Comparison of ENCODE assay signal across 12 mouse cellular contexts in the genomic region with DNA sequence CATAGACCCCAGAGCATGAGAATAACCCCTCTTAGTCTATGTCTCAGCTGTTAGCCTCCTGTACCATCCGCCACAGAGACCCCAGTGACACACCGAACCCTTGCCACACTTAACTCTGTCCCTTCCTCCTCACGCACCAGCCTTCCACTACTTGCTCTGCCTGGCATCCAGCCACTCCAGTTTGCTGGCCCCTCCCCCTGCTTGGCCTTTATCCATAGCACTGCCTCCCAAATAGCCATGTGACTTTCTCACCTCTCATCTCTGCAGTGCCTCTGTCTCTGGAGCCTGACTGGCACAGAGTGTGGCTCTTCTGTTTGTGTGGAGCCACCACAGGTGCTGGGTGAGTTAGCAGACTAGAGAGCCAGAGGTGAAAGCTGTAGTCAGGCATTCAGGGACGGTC. TPM values are rescaled to one million over a fixed set of nuclear protein-coding genes. Genes with fewer than 3 reads are reported as not detected.
DNase-seq lines count a peak whose midpoint lies in the region; ATAC-seq and TF ChIP-seq lines count a peak whose summit lies in the region.
"Had no signal": no experiment of that assay in that cellular context is flagged by ENCODE, and none has a peak within 500 bp of the region (broad histone marks: within the 10 kb centered on the region; RNA-seq: fewer than 3 reads in every experiment).

No protein-coding gene starts in this region.

- H3K27ac ChIP-seq in liver, postnatal 0 days (ENCODE audit: low read depth) = no peak overlapping the region
- H3K27ac ChIP-seq: forebrain, embryonic 15.5 days; midbrain, embryonic 10.5 days had no signal

- H3K9ac ChIP-seq in liver, postnatal 0 days (replicated peaks) = no peak overlapping the region
- H3K9ac ChIP-seq: forebrain, embryonic 15.5 days had no signal

- H3K4me2 ChIP-seq in liver, postnatal 0 days (ENCODE audit: low read depth, low read length) = no peak overlapping the region
- H3K4me2 ChIP-seq: forebrain, embryonic 15.5 days had no signal

- no peaks in the 10 kb centered on the region for H3K27me3 ChIP-seq in liver, postnatal 0 days (ENCODE audit: insufficient read depth, low read length)
- H3K27me3 ChIP-seq: forebrain, embryonic 15.5 days had no signal

- ATAC-seq in liver, postnatal 0 days = no peak
- ATAC-seq: forebrain, embryonic 15.5 days had no signal

- WGBS in liver, postnatal 0 days (ENCODE audit: insufficient replicate concordance) = 78% methylated on average over 4 of the region's 4 CpGs

- peak; percentile 71 for DNase-seq in adrenal gland, adult 2 months
- DNase-seq in adrenal gland, adult 18-20 months (ENCODE audit: low spot score in 2 of 2) = no peak
- peak; percentile 48 for DNase-seq in liver, postnatal 0 days
- no peak for DNase-seq in liver
- DNase-seq in kidney, postnatal 4 days = peak; percentile 47 to 55
- no peak for DNase-seq in thymus, adult 18-20 months
- no peak for DNase-seq in B cell, adult 2 months
- DNase-seq in cerebellum, adult 9-10 months = no peak
- DNase-seq: cerebellum, adult 9-11 months; thymus, postnatal 4 days had no signal

- H3K9me3 ChIP-seq in liver, postnatal 0 days (ENCODE audit: low read length) = no peaks in the 10 kb centered on the region
- H3K9me3 ChIP-seq: forebrain, embryonic 15.5 days; midbrain, embryonic 10.5 days had no signal

- TF ChIP-seq EP300 in liver, postnatal 0 days (IDR thresholded peaks at IDR 0.05; ENCODE audit: low read depth) = no peak

- H3K36me3 ChIP-seq in liver, postnatal 0 days (replicated peaks; ENCODE audit: insufficient read depth, low read length) = peaks cover 34% of the 10 kb centered on the region

- no peak overlapping the region for H3K4me3 ChIP-seq in liver, postnatal 0 days (ENCODE audit: low read depth, low read length)
- H3K4me3 ChIP-seq: forebrain, embryonic 15.5 days; midbrain, embryonic 10.5 days had no signal

- TF ChIP-seq CTCF in liver, postnatal 0 days (IDR thresholded peaks at IDR 0.05; ENCODE audit: low read depth) = no peak

- H3K4me1 ChIP-seq in liver, postnatal 0 days (ENCODE audit: insufficient read depth) = no peaks in the 10 kb centered on the region

RNA-seq across cellular contexts. Expression of gene Sec14l1, which starts 27.5 kb away (rescaled TPM):
- 100 to 1,000 TPM; 117 to 175 TPM for total RNA-seq in adrenal gland, adult 2 months (2021)
- polyA plus RNA-seq in adrenal gland, adult 2 months (2012; rRNA removed) = 140 and 161 TPM in 2 replicates
- total RNA-seq in adrenal gland, adult 18-20 months (2021) = 100 to 1,000 TPM; 106 to 159 TPM
- 8.2 and 9.2 TPM in 2 replicates for polyA plus RNA-seq in liver, postnatal 0 days (2015; fragmentation: Nextera tagmentation; extraction: Ambion mirVana)

RNA-seq across cellular contexts. Expression of gene Sept9, which starts 57.0 kb away (rescaled TPM):
- 100 to 1,000 TPM; 143 to 149 TPM for total RNA-seq in adrenal gland, adult 2 months (2021)
- 46.5 and 53.7 TPM in 2 replicates for polyA plus RNA-seq in adrenal gland, adult 2 months (2012; rRNA removed)
- total RNA-seq in adrenal gland, adult 18-20 months (2021) = 100 to 1,000 TPM; 107 to 123 TPM
- 30.8 and 34.5 TPM in 2 replicates for polyA plus RNA-seq in liver, postnatal 0 days (2015; fragmentation: Nextera tagmentation; extraction: Ambion mirVana)

Comparison
In these comparisons a context has a peak if more than half of its experiments do, and no peak if none do; other contexts are left out.
1. DNase-seq: peak in adrenal gland, adult 2 months (single experiment), liver, postnatal 0 days (single experiment) and kidney, postnatal 4 days (2 of 2); none in adrenal gland, adult 18-20 months (0 of 2), liver (single experiment), thymus, adult 18-20 months (0 of 2), B cell, adult 2 months (0 of 2) and cerebellum, adult 9-10 months (single experiment).